Comparison of ENCODE assay signal across 10 mouse cellular contexts in genomic region chr10:80343425-80343895, GRCm38 (mm10). TPM values are rescaled to one million over a fixed set of nuclear protein-coding genes. Genes with fewer than 3 reads are reported as not detected.
A peak's percentile ranks its signal among the peaks of the same experiment; 100 is the strongest.
DNase-seq lines count a peak whose midpoint lies in the region; ATAC-seq and TF ChIP-seq lines count a peak whose summit lies in the region.
"Had no signal": no experiment of that assay in that cellular context is flagged by ENCODE, and none has a peak within 500 bp of the region (broad histone marks: within the 10 kb centered on the region; RNA-seq: fewer than 3 reads in every experiment).

No protein-coding gene starts in this region.

- H3K9me3 ChIP-seq in intestine, embryonic 16.5 days (ENCODE audit: control insufficient read depth, low read length) = no peaks in the 10 kb centered on the region
- no peaks in the 10 kb centered on the region for H3K9me3 ChIP-seq in neural tube, embryonic 13.5 days

- no peak for TF ChIP-seq CTCF in layer of hippocampus, adult 2 months (conservative IDR thresholded peaks at IDR 0.05)

- peak overlapping the region; percentile 82 for H3K27ac ChIP-seq in layer of hippocampus, adult 2 months
- peak overlapping the region; percentile 82 for H3K27ac ChIP-seq in intestine, embryonic 16.5 days (ENCODE audit: low read length)
- no peak overlapping the region for H3K27ac ChIP-seq in neural tube, embryonic 13.5 days (replicated peaks)
- H3K27ac ChIP-seq: left cerebral cortex, adult 2 months had no signal

- no peak for DNase-seq in layer of hippocampus, adult 2 months (ENCODE audit: low spot score in 2 of 2)
- DNase-seq in layer of hippocampus, adult 18-20 months (ENCODE audit: low spot score in 2 of 2) = no peak
- no peak for DNase-seq in adrenal gland, postnatal 10 days
- DNase-seq in layer of hippocampus, adult 11-12 months (ENCODE audit: low spot score) = no peak
- no peak for DNase-seq in thymus, postnatal 25 days
- DNase-seq: cerebellum, postnatal 36 days had no signal

- ATAC-seq in erythroblast, adult 5-6 weeks (replicated peaks; ENCODE audit: low FRiP score, poor library complexity, severe bottlenecking) = peak; percentile 8; the same call in 1 of the 2 replicates
- no peak for ATAC-seq in intestine, embryonic 16.5 days
- peak; percentile 28 for ATAC-seq in neural tube, embryonic 13.5 days (ENCODE audit: low read depth)

- no peaks in the 10 kb centered on the region for H3K36me3 ChIP-seq in intestine, embryonic 16.5 days (ENCODE audit: control insufficient read depth, insufficient read depth, low read length)
- H3K36me3 ChIP-seq in neural tube, embryonic 13.5 days = no peaks in the 10 kb centered on the region

- peaks cover 58% of the 10 kb centered on the region for H3K4me1 ChIP-seq in intestine, embryonic 16.5 days (ENCODE audit: control insufficient read depth, insufficient read depth, low read length)
- H3K4me1 ChIP-seq in neural tube, embryonic 13.5 days (replicated peaks) = peaks cover 44% of the 10 kb centered on the region

- H3K27me3 ChIP-seq in intestine, embryonic 16.5 days (replicated peaks; ENCODE audit: control insufficient read depth, insufficient read depth, low read length) = peaks cover 36% of the 10 kb centered on the region
- peaks cover 91% of the 10 kb centered on the region for H3K27me3 ChIP-seq in neural tube, embryonic 13.5 days

- H3K4me2 ChIP-seq in intestine, embryonic 16.5 days (ENCODE audit: low read depth, low read length) = peak overlapping the region; percentile 71
- H3K4me2 ChIP-seq in neural tube, embryonic 13.5 days = peak overlapping the region; percentile 52

- peak overlapping the region; percentile 44 for H3K4me3 ChIP-seq in layer of hippocampus, adult 2 months
- peak overlapping the region; percentile 42 for H3K4me3 ChIP-seq in intestine, embryonic 16.5 days (ENCODE audit: low read length)
- peak overlapping the region; percentile 30 for H3K4me3 ChIP-seq in neural tube, embryonic 13.5 days
- H3K4me3 ChIP-seq: left cerebral cortex, adult 2 months had no signal

- peak overlapping the region; percentile 48 for H3K9ac ChIP-seq in intestine, embryonic 16.5 days (ENCODE audit: low read depth, low read length)
- H3K9ac ChIP-seq in neural tube, embryonic 13.5 days = peak overlapping the region; percentile 43; the same call in 1 of the 2 replicates

- 28% methylated on average over 13 of the region's 13 CpGs for WGBS in intestine, embryonic 16.5 days
- WGBS in neural tube, embryonic 13.5 days = 25% methylated on average over 13 of the region's 13 CpGs

RNA-seq across cellular contexts. Expression of gene Adamtsl5, which starts 4.8 kb away (rescaled TPM):
- 1 to 10 TPM; 4.7 to 7.2 TPM for total RNA-seq in layer of hippocampus, adult 2 months (2021)
- total RNA-seq in layer of hippocampus, adult 18-20 months (2021) = 1 to 10 TPM; 5.6 to 6.9 TPM
- total RNA-seq in erythroblast, adult 5-6 weeks (2015; ENCODE audit: low replicate concordance) = 0.21 and 0.77 TPM in 2 replicates
- 0.17 TPM in 1 of 2 replicates, not detected in the other for total RNA-seq in erythroblast, adult 5-6 weeks (2017; ENCODE audit: low replicate concordance)
- polyA plus RNA-seq in intestine, embryonic 16.5 days (2015; fragmentation: Nextera tagmentation; extraction: Ambion mirVana) = 28.2 and 37.2 TPM in 2 replicates
- 1.6 and 1.8 TPM in 2 replicates for polyA plus RNA-seq in neural tube, embryonic 13.5 days (2015; fragmentation: Nextera tagmentation; extraction: Ambion mirVana)
- total RNA-seq in adrenal gland, postnatal 10 days (2021) = 10 to 100 TPM in 1 of 2 experiments, 1 to 10 TPM in 1; 7.6 to 18.7 TPM

RNA-seq across cellular contexts. Expression of gene Plk5, which starts 12.8 kb away (rescaled TPM):
- 10 to 100 TPM; 33.4 to 36.6 TPM for total RNA-seq in layer of hippocampus, adult 2 months (2021)
- 10 to 100 TPM; 30.3 to 30.5 TPM for total RNA-seq in layer of hippocampus, adult 18-20 months (2021)
- total RNA-seq in erythroblast, adult 5-6 weeks (2015; ENCODE audit: low replicate concordance) = not detected in 2 replicates
- not detected in 2 replicates for total RNA-seq in erythroblast, adult 5-6 weeks (2017; ENCODE audit: low replicate concordance)
- polyA plus RNA-seq in intestine, embryonic 16.5 days (2015; fragmentation: Nextera tagmentation; extraction: Ambion mirVana) = 0.39 and 0.64 TPM in 2 replicates
- polyA plus RNA-seq in neural tube, embryonic 13.5 days (2015; fragmentation: Nextera tagmentation; extraction: Ambion mirVana) = 1.0 and 1.5 TPM in 2 replicates
- total RNA-seq in adrenal gland, postnatal 10 days (2021) = under 1 TPM in 1 of 2 experiments, not detected in 1; 0.12 TPM

RNA-seq across cellular contexts. Expression of gene Reep6, which starts 13.7 kb away (rescaled TPM):
- 10 to 100 TPM in 1 of 2 experiments, 1 to 10 TPM in 1; 9.6 to 11.0 TPM for total RNA-seq in layer of hippocampus, adult 2 months (2021)
- total RNA-seq in layer of hippocampus, adult 18-20 months (2021) = 10 to 100 TPM; 10.3 to 10.9 TPM
- total RNA-seq in erythroblast, adult 5-6 weeks (2015; ENCODE audit: low replicate concordance) = 1.7 and 6.0 TPM in 2 replicates
- 2.0 and 4.5 TPM in 2 replicates for total RNA-seq in erythroblast, adult 5-6 weeks (2017; ENCODE audit: low replicate concordance)
- polyA plus RNA-seq in intestine, embryonic 16.5 days (2015; fragmentation: Nextera tagmentation; extraction: Ambion mirVana) = 255 and 314 TPM in 2 replicates
- 3.3 and 4.5 TPM in 2 replicates for polyA plus RNA-seq in neural tube, embryonic 13.5 days (2015; fragmentation: Nextera tagmentation; extraction: Ambion mirVana)
- 10 to 100 TPM; 38.4 to 61.8 TPM for total RNA-seq in adrenal gland, postnatal 10 days (2021)

RNA-seq across cellular contexts. Expression of gene Pcsk4, which starts 14.2 kb away (rescaled TPM):
- total RNA-seq in layer of hippocampus, adult 2 months (2021) = 1 to 10 TPM; 2.8 to 3.2 TPM
- 1 to 10 TPM; 3.5 to 3.8 TPM for total RNA-seq in layer of hippocampus, adult 18-20 months (2021)
- 1.0 TPM in 1 of 2 replicates, not detected in the other for total RNA-seq in erythroblast, adult 5-6 weeks (2015; ENCODE audit: low replicate concordance)
- not detected in 2 replicates for total RNA-seq in erythroblast, adult 5-6 weeks (2017; ENCODE audit: low replicate concordance)
- polyA plus RNA-seq in intestine, embryonic 16.5 days (2015; fragmentation: Nextera tagmentation; extraction: Ambion mirVana) = 10.8 and 12.9 TPM in 2 replicates
- polyA plus RNA-seq in neural tube, embryonic 13.5 days (2015; fragmentation: Nextera tagmentation; extraction: Ambion mirVana) = 2.9 and 3.6 TPM in 2 replicates
- total RNA-seq in adrenal gland, postnatal 10 days (2021) = 1 to 10 TPM; 4.1 to 7.6 TPM

RNA-seq across cellular contexts. Expression of gene 2310011J03Rik, which starts 23.1 kb away (rescaled TPM):
- 10 to 100 TPM; 23.5 to 25.7 TPM for total RNA-seq in layer of hippocampus, adult 2 months (2021)
- 10 to 100 TPM; 25.0 to 25.9 TPM for total RNA-seq in layer of hippocampus, adult 18-20 months (2021)
- total RNA-seq in erythroblast, adult 5-6 weeks (2015; ENCODE audit: low replicate concordance) = 6.1 and 12.7 TPM in 2 replicates
- total RNA-seq in erythroblast, adult 5-6 weeks (2017; ENCODE audit: low replicate concordance) = 3.5 and 3.7 TPM in 2 replicates
- 60.4 and 64.3 TPM in 2 replicates for polyA plus RNA-seq in intestine, embryonic 16.5 days (2015; fragmentation: Nextera tagmentation; extraction: Ambion mirVana)
- polyA plus RNA-seq in neural tube, embryonic 13.5 days (2015; fragmentation: Nextera tagmentation; extraction: Ambion mirVana) = 27.9 and 30.7 TPM in 2 replicates
- total RNA-seq in adrenal gland, postnatal 10 days (2021) = 10 to 100 TPM; 24.0 to 26.7 TPM

Comparison
In these comparisons a context has a peak if more than half of its experiments do, and no peak if none do; other contexts are left out.
1. RNA of gene Plk5, which starts 12.8 kb away (total RNA-seq): 33.4 to 36.6 TPM in layer of hippocampus, adult 2 months and 30.3 to 30.5 TPM in layer of hippocampus, adult 18-20 months; 0.12 TPM in adrenal gland, postnatal 10 days and not detected in erythroblast, adult 5-6 weeks; every median in the first group is over 10 times any median in the second.
2. Peak in every context shown above with its lines, with median percentiles within 50 percentile points of each other: H3K4me3 ChIP-seq.